Mouse (Mus musculus): ENCODE data around the gene Plch2.

Gene Plch2

DNA sequence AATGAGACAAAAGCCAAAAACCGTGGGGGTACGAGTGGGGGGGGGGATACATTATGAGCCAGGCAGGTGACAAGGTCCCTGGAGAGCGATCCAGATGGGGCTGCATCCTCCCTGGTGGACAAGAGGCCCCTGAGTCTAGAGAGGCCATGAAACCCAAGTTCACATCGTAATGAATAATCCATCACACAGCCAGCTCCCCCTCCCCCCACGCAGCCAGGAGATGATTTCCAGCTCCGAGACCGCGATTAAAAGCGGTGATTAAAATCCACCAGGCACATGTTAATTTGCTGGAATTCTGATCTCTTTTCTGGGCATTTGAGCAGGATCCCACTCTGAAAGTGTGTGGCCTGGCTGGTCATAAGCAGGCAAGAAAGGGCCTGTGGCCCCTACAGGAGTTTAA, 35.8 kb downstream of the Plch2 start:
- no peak for DNase-seq (ENCODE audit: low spot score)

DNA sequence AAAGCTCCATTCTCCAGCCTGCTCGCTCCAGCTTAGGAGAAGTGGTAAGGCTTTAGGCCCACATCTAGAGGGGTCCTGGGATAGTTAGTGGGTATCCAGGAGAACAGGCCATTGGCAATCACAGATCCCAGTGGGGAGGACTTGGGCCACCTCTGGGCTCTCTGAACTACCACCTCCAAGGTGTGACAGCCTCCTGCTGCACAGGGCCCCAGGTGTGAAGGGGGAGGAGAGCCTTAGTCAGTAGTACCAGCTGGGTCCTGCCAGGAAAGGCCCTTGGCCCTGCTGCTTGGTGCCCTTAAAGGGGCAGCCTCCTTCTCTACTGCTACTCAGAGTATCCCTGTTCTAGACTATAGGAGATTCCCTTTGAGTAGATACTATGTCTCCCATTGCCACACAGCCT, 36.4 kb downstream of the Plch2 start:
- no peak for DNase-seq (ENCODE audit: low spot score)

DNA sequence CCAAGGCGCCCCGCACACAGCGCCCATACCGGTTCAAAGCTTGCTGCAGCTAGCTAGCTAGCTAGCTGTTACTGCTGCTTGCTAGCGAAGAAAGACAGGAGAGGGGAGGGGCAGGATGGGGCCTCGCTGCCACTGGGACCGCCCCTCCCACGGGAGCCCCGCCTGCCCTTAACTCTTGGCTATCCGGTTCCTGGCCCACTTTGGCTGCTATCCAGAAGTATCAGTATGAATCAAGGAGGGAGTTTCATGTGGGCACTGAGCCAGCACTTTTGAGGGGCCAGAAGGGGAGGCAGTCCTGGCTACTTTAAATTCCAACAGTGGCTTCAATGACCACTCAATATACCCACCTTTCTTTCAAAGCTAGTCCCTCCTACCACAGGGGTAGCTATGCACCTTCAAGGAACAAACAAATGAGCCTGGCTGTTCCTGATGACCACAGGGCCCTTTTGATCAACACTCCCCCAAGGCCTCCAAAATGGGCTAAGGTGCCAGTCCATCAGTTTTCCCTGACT, 37.2 kb downstream of the Plch2 start:
- peak; percentile 57 for DNase-seq (ENCODE audit: low spot score)

DNA sequence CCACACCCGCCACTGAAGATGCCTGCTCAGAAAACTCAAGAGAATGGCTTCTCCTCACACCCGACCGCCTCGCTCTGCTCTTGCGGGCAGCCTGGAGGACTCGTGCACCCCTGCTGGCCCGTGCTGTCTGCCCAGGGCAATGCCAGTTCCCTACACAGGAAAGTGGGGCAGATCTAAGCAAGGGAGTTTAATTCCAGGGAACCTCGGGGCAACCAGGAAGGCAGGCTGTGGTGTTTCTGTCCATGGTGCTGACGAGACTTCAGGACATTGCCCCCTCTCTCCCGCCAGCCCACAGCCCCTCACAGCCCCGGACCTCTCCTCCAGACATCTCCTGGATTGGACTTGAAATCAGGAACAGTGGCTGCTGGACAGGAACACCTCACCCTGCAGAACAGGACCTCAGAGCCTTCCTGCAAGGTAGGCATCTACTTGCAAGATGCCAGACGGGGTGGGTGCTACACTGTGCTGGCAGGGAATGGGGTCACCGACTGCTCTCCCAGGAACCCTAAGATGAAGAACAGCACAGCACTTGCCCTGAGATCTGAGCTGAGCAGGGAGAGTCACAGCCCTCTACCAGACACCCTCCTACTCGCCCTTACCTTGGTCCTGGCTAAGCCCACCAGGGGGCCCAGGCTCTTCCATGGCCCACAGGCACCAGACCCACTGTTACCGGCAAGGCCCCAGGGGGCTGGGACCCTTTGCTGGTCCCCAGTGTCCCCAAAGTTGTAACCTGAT, 37.8 kb downstream of the Plch2 start:
- DNase-seq (ENCODE audit: low spot score), result peak; percentile 22

DNA sequence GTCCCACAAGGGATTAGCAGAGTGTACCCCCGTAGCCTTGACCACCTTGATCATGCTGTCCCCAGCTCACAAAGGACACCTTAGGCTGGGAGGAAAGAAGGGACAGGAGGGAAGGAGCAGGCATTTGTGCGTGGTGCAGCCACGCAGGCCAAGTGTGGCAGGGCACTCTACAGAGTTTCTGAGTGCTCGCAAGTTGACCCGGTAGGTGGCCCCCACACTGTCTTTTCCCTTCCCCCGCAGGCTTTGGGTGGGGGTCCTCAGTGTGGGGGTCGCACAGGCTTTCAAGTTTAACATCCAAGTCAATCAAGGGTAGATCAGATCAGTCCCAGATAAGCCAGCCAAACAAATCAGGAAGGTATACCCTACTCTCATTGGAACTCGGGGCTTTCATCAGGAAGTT, 38.5 kb downstream of the Plch2 start:
- no peak for DNase-seq (ENCODE audit: low spot score)

DNA sequence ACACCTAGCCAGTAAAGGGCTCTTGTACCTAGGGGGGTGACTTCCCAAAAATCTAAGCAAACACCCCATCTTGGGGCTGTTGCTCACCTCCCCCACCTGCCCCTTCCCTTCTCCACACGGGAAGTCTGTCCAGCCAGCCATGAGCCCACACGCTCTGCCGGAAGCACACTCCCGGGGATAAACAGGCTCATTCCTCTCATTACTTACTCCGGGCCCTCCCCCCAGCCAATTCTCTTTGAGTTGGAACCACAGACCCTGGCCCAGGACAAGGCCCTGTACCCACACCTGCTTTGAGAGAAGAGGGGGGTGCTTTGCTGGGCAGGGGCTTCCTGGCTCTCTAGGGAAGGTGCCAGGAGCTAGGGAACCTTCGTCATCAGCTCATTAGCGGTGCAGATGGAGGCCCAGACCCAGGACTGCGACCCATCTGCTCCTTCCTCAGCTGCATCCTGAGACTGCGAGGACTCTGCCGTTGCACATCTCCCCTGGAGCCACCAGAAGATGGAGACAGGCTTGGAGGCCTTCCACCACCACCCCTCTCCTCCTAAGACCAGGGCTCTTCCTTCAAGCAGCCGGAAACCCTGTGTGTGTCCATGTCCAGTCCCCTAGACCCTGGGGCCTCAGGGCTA, 39.2 kb downstream of the Plch2 start:
- DNase-seq (ENCODE audit: low spot score), result no peak

DNA sequence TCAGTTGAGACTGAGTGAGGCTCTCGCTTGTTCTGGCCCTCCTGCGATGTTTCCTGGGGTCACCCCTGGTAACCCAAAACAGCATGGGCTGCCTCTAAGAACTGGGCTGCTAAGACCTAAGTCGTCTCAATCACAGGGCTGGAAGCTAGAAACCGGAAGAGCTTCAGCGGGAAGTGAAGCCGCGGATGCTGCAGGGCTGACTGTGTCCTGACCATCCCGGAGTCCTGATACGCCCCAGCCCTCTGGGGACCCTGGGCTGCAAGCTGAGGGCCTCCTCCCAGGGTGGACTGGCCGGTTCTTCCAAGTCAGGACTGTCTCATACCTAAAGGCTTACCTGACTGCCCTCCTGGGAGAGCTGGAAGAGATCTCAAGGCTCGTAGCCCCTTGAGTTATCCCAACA, 39.8 kb downstream of the Plch2 start:
- DNase-seq (ENCODE audit: low spot score), result no peak

DNA sequence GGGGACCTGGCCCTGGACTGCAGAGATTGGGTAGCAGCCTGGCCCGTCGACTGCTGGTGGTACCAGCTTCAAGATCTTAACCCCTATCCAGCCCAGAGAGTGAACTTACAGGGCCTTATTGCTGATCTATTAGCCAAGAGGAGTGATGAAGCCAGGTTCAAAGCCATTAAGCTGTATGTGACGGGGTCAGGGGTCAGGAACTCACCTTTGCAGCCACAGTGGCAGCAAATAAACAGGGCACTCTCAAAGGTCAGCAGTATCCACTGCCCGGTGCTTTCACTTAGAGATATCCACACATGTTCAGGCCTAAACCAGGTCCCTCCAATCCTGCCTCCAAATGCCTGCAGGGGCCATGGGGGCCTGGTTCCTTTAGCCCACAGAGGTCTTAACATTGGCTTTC, 41.0 kb downstream of the Plch2 start:
- no peak for DNase-seq (ENCODE audit: low spot score)

DNA sequence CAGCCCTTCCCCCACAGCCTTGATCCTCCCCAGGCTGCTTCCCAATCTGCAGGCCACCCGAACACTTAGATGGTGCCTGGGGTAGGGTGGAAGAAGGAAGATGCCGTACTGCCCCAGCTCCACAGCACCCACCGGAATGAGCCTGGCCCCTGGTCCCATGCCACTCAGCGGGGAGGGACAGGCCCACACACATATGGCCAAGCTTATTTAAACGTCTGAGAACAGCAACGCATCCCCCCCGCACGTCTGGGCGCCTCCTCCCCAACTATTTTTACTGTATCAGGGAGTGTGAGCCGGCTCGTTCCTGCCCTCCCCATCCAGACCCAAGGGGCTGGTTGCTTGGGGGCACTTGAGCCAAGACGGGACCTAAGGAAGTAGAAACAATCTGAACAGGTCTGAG, 41.8 kb downstream of the Plch2 start:
- no peak for DNase-seq (ENCODE audit: low spot score)

DNA sequence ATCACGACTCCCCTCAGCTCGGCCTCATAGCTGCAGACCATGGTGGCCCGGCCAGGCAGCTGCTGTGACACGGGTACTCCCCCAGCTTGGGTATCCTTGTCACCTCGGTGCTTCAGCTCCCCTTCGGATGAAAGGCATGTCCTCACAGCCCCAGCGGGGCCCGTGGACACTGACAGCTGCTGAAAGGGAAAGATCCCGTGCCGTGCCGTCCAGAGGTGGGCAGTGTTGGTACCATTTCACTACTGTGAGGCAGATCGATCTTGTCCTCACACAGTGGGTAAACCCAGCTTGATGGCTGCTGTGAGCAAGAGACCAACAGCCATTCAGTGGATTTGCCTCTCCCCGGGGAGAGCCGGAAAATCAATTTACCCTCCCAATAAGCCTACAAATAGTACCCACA, 42.3 kb downstream of the Plch2 start:
- DNase-seq (ENCODE audit: low spot score), result no peak

DNA sequence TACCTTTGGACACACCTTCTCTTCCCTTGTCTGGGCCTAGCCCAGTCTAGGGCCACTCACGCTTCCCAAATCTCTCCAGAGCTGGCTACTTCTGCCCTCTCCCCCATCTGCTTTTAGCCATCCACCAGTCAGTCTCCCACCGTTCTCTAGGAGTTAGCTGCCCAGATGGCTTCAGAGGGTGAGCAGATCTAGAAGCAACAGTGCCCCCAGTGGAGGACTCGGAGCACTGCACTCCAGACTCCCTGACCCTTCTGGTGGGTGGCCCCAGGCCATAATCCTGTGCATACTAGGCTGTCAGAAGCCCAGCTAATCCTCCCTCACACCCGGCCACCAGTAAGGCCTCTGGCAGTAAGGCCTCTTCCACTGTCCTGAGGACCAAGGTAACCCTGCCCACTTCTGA, 43.8 kb downstream of the Plch2 start:
- peak; percentile 59 for DNase-seq (ENCODE audit: low spot score)

DNA sequence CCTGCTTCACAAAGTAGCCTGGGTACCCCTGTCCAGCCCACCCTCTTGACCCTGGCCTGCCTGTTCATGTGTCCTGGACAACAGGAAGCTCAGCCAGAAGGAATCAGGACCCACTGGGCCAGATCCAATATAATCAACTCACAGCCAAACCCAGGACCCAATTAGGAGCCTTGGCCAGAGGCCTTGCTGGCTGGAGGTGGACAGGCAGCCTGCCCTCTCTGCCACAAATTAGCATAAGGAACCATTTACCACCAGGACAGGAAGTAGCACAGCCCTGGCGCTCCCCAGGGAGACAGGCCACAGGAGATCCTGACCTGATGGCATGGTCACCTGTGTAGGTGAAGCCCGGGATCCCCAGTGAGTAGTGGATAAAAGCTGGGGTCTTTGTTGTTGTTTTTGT, 44.5 kb downstream of the Plch2 start:
- DNase-seq (ENCODE audit: low spot score), result no peak

DNA sequence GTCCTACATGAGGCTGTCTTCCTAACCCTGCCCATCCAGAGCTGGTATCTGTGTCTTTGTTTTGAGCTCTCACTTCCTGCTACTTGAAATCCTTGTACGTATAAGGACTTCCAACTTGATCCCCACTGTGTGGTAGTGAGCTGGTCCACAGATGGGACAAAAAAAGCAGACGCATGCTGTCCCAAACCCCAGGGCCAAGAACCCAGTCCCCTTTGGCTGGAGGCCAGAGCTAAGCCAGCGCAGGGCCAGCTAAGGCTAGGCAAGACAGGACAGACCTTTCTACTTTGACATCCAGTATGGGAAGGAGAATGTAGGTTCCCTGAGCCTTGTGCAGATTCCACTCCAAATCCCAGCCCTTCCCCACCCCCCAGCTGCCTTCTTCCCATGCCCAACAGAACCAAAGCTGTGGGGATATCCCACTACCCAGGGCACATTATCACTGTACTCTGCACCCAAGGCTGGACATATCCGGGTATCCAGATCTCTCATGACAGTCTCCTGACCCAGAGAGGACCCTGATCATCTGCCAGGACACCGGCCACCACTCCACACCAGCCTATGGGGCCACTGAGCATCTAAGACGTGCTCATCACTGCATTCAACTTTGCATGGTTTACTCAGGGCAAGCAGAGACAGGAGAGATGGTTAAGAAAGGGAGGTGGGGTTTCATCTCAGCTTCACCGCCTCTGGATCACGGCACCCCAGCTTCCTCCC, 45.1 kb downstream of the Plch2 start:
- DNase-seq (ENCODE audit: low spot score), result no peak

DNA sequence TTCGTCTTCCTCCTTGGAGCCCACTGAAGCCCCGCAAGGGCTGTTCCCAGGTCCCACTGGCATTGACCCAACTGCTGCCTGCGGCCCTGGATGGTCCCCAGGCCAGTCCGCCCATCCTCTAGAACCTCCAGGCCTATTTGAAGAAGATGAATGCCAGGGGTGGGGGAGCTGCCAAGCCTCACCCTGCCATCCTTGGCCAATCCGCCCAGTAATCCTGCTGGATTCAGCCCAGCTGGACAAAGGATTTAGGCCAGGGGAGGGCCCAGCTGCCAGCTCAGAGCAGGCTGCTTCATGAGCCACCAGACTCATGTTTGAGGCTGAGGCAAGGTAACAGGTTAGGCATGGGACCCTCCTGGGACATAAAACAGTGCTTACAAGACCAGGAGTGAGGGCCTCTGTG, 45.7 kb downstream of the Plch2 start:
- DNase-seq (ENCODE audit: low spot score), result peak; percentile 20

DNA sequence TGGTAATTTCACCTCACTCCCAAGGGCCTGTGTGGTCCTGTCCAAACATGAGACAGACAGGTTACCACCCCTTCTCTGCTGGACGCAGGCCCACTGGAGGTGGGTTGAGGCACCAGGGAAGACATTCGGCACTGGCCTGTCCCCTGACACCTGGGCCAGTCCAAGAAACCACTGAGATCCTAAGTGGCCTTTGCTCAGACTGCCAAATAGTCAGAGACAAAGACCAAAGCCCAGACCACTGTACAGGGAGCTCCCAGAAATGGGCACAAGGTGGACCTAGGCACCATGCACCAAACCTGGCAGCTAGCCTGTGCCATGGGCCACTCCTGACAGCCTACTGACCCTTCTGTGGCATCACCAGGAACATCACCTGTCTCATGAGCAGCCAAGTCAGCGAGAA, 47.4 kb downstream of the Plch2 start:
- DNase-seq (ENCODE audit: low spot score), result no peak

DNA sequence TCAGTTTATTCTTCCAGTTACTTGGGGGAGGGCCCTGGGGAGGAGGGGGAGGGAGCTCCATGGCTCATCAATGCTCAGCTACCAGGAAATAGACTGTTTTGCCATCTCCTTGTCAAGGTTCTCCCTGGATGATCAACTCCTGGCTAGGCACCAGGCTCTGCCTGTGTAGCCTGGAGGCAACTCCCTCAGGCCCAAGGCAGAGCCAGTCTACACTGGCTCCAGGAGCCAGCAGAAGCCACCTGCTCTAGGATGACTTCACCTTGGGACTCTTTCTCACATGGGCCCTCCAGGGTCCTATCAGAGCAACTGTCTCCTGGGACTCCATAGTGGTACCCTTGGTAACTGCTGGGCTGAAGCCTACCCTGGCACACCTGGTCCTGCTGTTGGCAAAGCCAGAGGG, 48.5 kb downstream of the Plch2 start:
- no peak for DNase-seq (ENCODE audit: low spot score)

DNA sequence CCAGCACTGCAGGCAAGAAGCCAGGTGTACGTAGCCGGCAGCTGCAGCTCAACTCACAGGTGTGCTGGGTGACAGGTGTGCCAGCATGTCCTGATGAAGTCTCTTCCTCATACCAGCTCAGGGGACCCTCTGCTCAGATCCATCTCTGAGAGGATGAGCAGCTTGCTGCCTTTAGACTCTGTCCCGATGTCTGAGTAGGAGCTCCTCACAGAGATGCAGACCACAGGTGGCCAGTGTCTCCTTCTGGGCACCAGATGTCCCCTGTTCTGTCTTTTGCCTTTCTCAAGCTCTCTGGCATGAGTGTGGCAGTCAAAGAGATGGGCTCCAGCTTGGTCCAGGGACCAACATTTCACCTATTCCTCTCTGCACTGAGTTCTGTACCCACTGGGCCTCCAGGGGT, 48.9 kb downstream of the Plch2 start:
- no peak for DNase-seq (ENCODE audit: low spot score)

DNA sequence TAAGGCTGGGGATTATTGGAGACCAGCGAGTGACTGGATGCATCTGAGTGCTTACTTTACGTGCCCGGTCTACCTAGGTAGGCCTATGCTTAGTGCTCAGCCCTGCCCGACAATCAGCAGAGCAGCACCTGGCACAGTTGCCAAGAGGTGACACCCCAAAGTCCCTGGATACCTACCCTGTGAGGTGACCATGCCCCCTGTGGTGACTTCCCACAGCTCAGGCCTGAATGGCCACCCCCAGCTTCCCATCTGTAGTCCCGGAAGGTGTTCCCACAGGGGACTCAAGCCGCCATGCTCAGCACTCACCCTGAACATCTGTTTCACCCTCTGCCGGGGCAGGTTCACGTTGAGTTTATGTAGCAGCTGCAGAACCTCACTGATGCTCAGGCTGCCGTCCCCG, 50.3 kb downstream of the Plch2 start:
- DNase-seq (ENCODE audit: low spot score), result no peak

DNA sequence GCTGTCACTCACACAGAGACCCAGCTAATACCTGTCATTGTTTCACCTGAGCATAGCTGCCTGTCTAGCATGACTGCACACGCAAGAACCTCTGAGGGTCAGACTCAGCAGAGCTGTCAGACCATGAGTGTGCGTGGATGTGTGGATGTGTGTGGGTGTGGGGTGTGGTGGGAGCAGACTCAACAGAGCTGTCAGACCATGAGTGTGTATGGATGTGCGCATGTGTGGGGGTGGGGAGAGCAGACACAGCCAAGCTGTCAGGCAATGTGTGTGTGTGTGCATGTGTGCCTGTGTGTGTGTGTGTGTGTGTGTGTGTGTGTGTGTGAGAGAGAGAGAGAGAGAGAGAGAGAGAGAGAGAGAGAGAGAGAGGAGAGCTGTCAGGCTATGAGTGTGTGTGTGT, 51.3 kb downstream of the Plch2 start:
- no peak for DNase-seq (ENCODE audit: low spot score)

DNA sequence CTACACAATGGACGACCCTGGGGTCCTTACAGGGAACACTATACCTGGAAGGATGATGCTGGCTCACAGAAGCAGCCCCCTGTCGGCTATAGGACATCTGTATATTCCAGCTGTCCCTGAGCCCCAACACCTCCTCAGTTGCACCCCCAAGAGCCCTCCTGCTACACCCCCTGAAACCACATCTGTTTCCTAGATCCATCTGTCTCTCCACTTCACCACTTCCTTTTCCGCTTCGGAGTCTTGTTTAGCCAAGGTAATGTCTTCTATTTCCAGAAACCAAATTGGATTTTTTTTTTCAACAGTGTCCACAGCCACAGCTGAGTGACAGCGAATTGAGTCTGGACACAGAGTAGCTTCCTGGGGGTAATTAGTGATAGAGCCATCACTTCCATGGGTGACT, 57.2 kb downstream of the Plch2 start:
- DNase-seq (ENCODE audit: low spot score), result no peak

DNA sequence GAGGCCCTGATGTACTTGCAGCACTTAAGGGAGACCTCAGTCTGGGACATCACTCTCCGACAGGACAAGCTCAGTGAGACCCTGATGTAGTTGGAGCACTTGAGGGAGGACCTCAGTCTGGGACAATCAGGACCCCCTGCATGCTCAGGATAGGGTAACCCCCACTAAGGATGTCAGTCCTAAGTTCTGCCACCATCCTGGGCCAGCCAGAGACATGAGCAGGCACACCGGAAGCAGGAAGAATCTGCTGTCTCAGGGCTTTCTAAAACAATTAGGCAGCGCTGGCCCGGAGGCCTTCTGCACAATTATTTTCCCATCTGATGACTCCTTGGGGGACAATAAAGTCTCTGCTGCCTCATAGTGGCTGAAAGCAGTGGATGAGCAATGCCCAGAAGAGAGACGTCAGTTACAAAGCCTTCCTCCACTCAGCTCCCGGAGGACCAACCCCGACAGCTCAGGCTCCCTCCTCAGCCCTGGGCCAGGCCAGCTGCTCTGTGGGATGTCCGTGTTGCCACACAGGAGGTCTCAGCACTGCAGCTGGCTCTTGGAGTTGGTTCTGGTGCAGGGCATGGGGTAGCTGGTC, 59.9 kb downstream of the Plch2 start:
- DNase-seq (ENCODE audit: low spot score), result no peak

DNA sequence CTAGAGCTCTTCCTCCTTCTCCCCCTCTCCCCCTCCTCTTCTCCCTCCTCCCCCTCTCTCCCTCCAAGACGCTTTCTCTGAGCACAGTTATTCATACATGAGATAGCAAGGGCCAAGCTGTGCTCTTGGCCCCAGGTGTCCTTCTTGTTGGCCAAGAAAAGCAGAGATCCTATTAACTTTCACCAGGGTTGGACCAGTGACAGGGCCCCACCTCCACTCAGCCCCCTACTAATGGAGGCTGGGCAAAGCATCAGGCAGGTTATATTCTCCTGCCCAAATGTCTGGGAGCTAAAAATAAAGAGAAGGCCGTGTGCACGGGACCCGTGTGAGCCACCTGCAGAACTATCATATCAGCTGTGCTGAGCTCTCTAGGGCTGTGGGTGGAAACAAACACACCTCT, 61.7 kb downstream of the Plch2 start:
- DNase-seq (ENCODE audit: low spot score), result no peak

DNA sequence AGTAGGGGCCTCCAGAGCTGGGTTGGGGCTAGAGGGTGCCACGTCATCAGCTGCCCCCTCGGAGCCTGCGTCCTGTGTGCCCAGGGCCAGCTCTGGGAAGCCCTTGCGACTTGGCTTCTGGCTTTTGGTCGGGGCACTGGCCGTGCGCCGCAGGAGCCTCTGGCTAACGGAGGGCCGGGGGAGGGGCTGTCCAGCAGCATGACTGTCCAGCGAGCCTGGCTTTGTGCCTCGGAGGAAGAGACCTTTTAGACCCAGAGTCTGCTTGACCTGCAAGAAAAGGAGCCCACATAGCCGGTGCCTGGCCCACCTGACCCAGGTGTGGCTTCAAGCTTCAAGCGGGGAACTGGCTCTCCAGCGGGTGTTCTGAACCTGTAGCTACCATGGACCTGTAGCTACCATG, 69.8 kb downstream of the Plch2 start:
- no peak for DNase-seq (ENCODE audit: low spot score)

Data from urinary bladder, postnatal 14 days (tissue).